Mouse (Mus musculus) urinary bladder, adult 2 months (tissue): ENCODE data around the gene Gm5930. TPM values are rescaled to one million over a fixed set of nuclear protein-coding genes. Genes with fewer than 3 reads are reported as not detected.
"Not testable (repeated sequence)": the region's sequence is repeated elsewhere in the genome, so short reads cannot be mapped to it uniquely, and the experiment has no call there.

Experiments used
- DNase-seq: peaks from one replicate; pipeline ENCODE4 v3.0.0; 2022; ENCODE audit warnings: low spot score
- polyA plus RNA-seq: library from polyadenylated mRNA; depleted of rRNA; stranded (reverse); fragments of >200 nt; gene quantifications from 2 replicates; pipeline ENCODE4 v1.2.3, GENCODE M21; 2012; rRNA removed

Gm5930 gene
- not detected in 2 replicates for polyA plus RNA-seq

DNA sequence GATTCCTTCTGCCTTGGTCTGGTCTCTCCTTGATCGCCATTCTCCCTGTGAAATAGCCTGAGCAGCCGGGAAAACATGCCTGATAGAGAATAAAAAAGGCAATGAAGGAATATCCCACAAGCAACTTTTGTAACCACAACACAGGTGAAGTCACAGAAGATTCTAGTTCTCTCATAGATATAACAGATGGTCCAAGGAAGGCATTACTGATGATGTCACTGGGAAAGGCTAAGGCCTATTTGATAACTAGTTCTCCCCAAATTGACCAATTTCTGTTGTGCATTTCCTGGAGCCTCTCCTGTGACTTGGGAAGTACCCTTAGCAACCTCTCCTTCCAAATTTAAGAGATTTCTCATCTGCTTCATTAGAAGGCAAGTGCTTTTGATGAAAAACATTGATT is at the start of gene Gm5930:
Gene Gm5930, minus strand, starts transcription at position 101 of the 400 bp plus-strand sequence.
- DNase-seq = not testable (repeated sequence)

- not testable (repeated sequence) for DNase-seq
These were observed 45.8 kb upstream of the Gm5930 start for GRCm38 (mm10) chr14:44384233-44384632.

DNA sequence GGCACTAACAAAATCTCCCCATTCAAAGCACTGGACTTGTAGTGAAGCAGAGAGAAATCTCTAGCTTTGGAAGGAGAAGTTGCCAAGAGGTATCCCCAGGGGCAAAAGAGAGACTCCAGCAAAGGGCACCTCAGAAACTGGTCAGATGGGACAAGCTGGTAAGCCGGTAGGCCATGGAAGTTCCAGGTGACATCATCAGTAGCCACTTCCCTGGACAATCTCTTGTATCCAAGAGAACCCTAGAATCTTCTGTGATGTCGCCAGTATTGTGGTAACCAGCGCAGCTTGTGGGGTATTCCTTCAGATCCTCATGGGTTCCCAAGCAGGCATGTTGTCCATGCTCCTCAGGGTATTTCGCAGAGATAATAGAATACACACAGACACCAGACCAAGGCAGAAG is 26.7 kb upstream of the Gm5930 start, which contains the start of gene Gm8229:
Gene Gm8229, plus strand, starts transcription at position 301 of the 400 bp plus-strand sequence.
- not testable (repeated sequence) for DNase-seq

GRCm38 (mm10) chr14:44362301-44362700 is 23.9 kb upstream of the Gm5930 start:
- not testable (repeated sequence) for DNase-seq

- not testable (repeated sequence) for DNase-seq
These were observed 23.0 kb upstream of the Gm5930 start for GRCm38 (mm10) chr14:44361416-44361815.

GRCm38 (mm10) chr14:44312049-44312448 is 26.3 kb downstream of the Gm5930 start:
- DNase-seq = not testable (repeated sequence)

DNA sequence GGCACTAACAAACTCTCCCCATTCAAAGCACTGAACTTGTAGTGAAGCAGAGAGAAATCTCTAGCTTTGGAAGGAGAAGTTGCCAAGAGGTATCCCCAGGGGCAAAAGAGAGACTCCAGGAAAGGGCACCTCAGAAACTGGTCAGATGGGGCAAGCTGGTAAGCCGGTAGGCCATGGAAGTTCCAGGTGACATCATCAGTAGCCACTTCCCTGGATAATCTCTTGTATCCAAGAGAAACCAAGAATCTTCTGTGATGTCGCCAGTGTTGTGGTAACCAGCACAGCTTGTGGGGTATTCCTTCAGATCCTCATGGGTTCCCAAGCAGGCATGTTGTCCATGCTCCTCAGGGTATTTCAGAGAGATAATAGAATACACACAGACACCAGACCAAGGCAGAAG is 53.1 kb downstream of the Gm5930 start, which contains the start of gene Gm8220:
Gene Gm8220, plus strand, starts transcription at position 301 of the 400 bp plus-strand sequence.
- DNase-seq = not testable (repeated sequence)

Other genes with a start within 250 kb of the Gm5930 start
- 16.7 and 16.8 TPM in 2 replicates for gene Ear2, start 235.9 kb downstream of the Gm5930 start, polyA plus RNA-seq
- gene Gm3327, start 214.7 kb downstream of the Gm5930 start, polyA plus RNA-seq = not detected in 2 replicates
- gene Gm8212, start 140.9 kb downstream of the Gm5930 start, polyA plus RNA-seq = not detected in 2 replicates
- not detected in 2 replicates for gene 4930503E14Rik, start 125.3 kb downstream of the Gm5930 start, polyA plus RNA-seq
- not detected in 2 replicates for gene Gm8220, start 53.0 kb downstream of the Gm5930 start, polyA plus RNA-seq
- not detected in 2 replicates for gene Gm8229, start 26.8 kb upstream of the Gm5930 start, polyA plus RNA-seq
- gene Gm3371, start 72.1 kb upstream of the Gm5930 start, polyA plus RNA-seq = not detected in 2 replicates
- gene Gm8232, start 95.1 kb upstream of the Gm5930 start, polyA plus RNA-seq = not detected in 2 replicates
- gene BC061237, start 153.9 kb upstream of the Gm5930 start, polyA plus RNA-seq = not detected in 2 replicates
- gene Gm17093, start 179.7 kb upstream of the Gm5930 start, polyA plus RNA-seq = not detected in 2 replicates
- not detected in 2 replicates for gene Gm8247, start 244.6 kb upstream of the Gm5930 start, polyA plus RNA-seq